Mouse (Mus musculus) mesoderm, embryonic 11.5 days (tissue): ENCODE measurements at regions not wholly inside any gene's neighbourhood (a gene's known extent, or its start where the extent isn't known, plus 50 kb on each side); places are given as distances from the start of the nearest gene placed in this dataset.

ENCODE experiments used
- DNase-seq: peaks from one replicate; pipeline ENCODE4 v3.0.0-alpha.2; 2012; ENCODE audit warnings: low read depth, low spot score

DNA sequence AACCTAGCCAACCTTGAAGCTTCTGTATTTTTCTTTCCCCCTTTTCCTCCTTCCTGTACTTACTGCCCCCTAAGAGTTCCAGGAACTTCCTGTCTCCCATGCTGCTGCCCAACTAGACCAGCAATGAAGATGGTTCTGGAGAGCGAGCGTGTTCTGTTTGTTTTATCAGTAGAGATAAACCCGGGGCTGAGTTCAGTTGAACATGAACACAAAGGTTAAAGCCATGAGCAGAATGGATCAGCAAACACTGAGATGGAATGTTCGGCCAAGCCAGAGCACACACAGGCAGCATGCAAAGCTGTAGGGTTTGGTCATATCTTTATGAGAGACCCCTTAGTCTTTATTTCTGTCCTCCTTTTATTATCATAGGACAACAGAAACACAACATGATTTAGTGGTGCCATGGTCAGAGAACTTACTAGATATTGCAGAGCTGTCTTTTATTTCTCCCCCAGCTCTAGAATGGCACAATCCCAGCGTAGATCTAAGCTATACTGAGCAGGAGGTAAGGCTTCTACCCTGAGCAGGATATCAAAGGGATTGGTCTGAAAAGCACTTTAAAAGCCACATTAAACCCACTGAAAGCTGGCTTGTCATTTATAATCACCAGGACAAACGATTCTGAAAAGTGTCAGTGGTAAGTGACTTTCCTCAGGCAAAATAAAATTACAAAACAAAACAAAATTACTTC lies 105.9 kb upstream of the Peli1 start:
- DNase-seq = no peak

DNA sequence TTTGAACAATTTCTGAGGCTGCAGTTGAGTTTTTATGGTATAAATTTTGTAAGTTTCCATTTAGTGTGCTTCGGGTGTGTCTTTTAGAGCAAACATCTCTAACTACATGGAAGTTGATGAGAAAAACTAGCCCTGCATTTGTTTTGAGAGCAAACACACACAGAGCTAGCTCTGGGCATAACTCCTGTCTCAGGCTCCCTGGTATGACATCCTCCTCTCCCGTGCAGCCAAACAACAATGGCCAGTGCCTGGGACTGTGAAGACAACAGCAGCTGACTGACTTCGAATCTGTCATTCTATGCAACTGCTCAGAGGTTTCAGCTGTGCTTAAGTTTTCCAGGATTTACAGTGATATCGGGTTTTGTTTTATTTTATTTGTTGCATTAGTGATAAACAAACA lies 105.3 kb upstream of the Peli1 start:
- DNase-seq = peak; percentile 20

GRCm38 (mm10) chr11:20987171-20987815 lies 103.8 kb upstream of the Peli1 start:
- DNase-seq = no peak

DNA sequence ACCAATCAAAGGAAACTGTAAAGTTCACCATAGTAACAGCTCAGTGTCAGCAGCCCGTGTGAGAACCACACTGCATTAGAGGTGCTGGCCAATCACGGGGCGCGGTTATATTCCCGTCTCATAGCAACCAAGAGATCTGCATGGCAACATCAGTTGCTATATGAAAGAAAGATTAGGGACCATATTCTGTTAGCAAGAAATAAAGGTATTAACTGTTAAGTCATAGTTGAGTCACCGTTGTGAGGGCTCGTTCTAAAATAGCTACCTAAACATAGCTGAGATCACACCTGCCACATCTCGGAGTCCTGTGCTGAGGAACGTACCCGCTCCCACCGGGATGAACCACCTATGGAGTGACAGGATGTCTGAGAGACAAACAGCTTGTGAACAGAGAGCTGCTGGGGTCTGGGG lies 103.2 kb upstream of the Peli1 start:
- no peak for DNase-seq

DNA sequence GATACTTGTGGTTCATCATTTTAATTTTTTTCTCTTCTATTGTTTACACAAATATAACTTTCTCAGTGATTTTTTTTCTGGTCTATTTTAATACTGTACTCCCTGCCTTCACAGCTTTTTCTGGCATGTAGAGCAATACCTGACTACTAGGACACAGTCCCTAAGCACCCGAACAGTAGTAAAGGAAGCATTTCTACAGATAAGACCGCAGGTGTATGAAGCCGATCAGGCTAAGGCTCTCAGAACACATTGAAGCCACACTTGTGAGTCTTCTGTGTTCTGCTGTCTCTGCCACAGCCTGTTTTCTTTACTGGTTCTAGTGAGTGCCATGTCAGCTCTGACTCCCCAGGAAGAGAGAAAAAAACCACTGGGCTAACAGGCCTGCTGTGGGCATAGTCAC lies 102.2 kb upstream of the Peli1 start:
- no peak for DNase-seq

GRCm38 (mm10) chr11:20993580-20993979 lies 97.5 kb upstream of the Peli1 start:
- DNase-seq = no peak

GRCm38 (mm10) chr11:21001400-21001799 lies 89.7 kb upstream of the Peli1 start:
- DNase-seq = no peak

GRCm38 (mm10) chr11:21007222-21007621 lies 83.9 kb upstream of the Peli1 start:
- no peak for DNase-seq

DNA sequence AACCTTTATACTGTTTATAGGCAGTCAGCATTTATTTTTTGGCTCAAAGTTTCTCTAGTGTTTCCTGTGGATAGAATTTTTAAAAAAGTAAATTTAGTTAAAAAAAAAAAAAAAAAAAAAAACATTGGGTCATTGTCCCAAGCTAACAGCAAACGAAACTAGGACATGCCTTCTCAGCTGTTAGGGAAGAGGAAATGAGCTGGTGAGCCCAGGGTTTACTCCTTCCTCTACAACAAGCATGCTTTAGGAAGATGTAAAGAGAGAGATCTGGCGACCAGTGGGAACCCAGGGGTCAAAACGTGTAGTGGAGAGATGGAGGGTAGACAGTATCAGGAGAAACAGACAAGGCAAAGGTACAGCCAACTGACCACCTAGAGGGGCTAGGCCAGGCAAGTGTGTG lies 81.6 kb upstream of the Peli1 start:
- no peak for DNase-seq

DNA sequence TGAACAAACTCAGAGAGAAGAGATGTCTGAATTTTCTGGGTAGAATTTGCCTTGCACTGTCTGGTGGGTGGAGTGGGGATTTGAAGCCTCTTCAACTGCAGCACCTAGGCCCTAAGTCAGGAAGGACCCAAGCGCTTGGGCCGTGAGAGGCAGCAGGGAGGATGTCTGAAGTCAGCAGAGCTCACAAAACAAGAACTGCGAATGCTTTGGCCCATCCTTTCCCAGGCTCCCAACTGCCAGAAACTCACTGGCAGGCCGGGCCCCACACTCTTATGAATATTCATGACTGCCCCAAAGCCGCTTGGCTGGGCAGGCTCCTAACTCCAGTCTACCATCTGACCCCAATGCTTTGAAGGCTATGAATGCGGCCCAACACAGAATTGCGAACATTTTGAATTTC lies 80.2 kb upstream of the Peli1 start:
- peak; percentile 9 for DNase-seq

DNA sequence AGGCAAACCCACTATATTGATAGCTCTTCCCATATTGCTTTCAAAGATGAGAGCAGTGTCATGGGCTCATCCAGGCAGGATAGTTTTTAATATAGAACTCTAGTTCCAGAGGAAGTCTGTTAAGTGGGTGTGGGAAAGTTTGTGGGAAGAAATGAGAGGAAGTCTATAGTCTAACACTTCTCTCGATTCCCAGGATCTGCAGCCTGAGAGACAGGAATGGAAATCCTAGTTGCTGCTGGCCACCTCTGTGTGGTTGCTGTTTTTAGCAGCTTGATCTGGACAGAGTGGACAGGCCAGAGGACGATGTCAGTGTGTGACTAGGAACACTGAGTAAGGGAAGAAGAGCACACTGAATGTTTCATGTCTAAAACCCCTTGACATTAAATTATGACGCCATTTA lies 76.8 kb upstream of the Peli1 start:
- DNase-seq = no peak

DNA sequence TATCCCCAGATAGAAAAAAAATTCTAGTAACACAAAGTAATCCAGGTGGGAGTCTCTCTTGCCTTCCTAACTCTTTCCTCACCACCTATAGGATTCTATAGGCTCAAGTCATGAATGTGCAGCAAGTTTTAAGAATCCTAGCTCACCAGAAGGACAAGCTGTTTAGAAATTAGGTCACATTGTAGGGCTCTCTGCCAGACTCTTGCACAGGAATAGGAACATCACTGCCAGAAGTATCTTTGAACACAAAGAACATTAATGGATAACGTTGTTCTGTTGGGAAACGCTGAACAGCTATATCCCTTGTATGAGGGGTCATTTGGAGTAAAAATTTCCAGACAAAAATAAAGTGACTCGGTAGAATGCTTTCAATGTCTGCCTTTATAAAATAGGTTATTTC lies 75.6 kb upstream of the Peli1 start:
- DNase-seq = no peak

- DNase-seq = no peak
Observed at GRCm38 (mm10) chr11:21016133-21016746, 74.9 kb upstream of the Peli1 start.

DNA sequence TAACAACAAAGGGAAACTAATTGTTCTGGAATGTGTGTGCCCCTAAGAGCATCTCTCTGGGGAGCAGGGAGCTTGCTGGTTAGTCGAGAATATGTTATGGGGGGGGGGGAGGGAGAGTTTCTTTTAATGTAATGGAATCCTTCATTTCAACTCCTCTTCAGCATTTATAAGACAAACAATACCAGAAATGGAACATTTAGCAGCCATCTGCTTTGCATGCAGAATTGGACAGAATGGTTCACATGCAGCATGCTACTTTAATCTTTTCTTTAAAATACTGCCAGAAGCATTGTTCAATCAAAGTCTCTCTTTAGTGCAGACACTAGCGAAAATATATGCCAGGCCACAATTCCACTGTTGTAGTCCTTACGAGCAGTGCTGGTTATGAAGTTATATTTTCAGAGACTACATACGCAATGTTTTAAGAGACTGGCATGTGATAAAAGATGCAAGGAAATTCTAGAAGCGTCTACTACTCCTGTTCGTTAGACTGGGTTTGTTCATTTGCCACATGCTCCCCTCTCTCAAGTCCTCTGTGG lies 74.2 kb upstream of the Peli1 start:
- peak; percentile 44 for DNase-seq

DNA sequence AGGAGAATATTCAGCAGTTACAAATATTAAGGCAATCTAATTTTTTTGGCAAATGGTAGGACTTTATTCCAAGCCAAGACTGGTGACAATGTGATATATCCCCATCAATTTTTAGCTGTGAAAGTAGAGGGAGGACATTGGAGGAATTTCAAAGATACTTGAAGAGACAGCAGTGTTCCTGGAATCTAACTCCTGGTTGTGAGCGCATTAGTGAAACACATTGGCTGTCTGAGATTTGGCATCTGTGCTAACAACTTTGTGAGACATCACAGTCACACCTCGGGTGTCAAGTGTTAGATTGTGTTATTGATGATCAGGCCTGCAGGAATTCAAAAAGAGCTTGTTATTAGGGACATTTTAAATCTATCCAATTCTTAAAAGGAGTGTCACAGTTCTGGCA lies 71.3 kb upstream of the Peli1 start:
- no peak for DNase-seq

- DNase-seq = no peak
Observed at GRCm38 (mm10) chr11:21024111-21024510, 67.0 kb upstream of the Peli1 start.

- no peak for DNase-seq
Observed at GRCm38 (mm10) chr11:21024521-21024920, 66.6 kb upstream of the Peli1 start.

- DNase-seq = no peak
Observed at GRCm38 (mm10) chr11:21027299-21027698, 63.8 kb upstream of the Peli1 start.

- no peak for DNase-seq
Observed at GRCm38 (mm10) chr11:21030362-21030761, 60.7 kb upstream of the Peli1 start.

DNA sequence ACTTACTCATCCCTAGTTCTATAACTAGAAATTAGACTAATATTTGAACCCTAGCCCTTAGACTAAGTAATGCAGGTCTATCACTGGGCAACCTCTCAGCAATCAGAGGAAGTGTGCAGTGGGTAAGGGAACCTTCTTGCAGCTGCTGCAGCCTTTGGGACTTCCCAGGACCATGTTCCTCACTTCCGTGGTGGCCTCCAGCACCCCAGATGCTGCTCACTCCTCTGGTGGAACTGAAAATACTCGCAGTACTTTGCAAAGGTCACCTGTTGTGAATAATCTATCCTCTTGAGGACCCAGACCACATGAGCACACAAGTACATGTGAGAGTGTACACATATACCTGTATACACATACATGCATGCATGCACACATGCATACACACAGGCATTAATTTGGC lies 59.3 kb upstream of the Peli1 start:
- DNase-seq = no peak

DNA sequence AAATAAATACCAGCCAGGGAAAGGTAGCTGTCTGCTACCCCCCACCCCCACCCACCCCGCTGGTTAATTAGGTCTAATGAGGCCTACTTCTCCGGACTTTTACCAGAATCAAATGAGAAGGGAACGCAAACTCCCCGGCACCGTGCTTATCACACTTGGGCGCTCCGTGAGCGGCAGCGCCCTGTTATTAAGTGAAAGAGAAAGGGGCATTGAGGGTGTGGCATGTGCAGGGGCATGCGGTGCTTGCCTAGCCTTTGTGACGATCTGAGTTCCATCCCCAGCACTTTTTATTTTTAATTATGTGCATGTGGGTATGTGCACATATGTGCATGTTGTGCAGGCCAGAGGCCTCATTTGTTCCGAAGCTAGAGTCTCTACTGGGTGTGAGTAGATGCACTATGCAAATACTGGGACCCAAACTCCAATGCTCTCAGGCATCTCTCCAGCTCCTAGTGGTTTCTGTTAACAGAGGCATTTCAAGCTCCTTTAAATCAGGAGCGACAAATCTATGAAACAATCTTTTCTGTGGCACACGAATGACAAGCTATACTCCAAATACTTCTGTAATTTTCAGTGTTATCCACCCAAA lies 57.8 kb upstream of the Peli1 start:
- no peak for DNase-seq

DNA sequence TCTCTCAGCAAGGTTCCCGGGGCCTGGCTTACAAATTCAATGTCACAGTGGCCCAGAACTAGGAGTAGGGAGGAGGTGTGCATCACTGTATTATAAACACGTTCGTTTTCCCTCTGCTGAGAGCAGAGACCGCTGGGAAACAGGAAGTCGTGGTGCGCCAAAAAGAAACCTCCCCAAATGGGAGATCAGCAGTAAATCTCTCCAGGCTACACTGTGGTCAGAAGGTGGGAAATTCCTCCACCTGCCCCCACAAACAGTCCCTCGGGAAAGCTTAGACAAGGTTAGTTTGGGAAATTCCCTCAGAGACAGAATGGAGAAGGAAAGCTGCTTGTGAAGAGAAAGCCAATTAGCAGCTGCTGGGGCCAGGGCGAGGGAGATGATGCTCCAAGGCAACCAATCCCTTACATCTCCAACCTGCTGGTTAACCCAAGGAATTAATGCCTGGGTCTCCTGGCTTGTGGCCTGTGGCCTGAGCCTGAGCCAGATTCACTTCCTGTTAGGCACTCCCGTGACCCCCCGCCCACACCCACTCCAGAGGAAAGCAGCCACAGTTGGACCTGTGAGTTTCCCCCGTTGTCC lies 57.2 kb upstream of the Peli1 start:
- peak; percentile 16 for DNase-seq
